Mouse (Mus musculus): ENCODE results near the gene Sspo. TPM values are rescaled to one million over a fixed set of nuclear protein-coding genes. Genes with fewer than 3 reads are reported as not detected.
"Not testable (repeated sequence)": the region's sequence is repeated elsewhere in the genome, so short reads cannot be mapped to it uniquely, and the experiment has no call there.

Sspo gene
- total RNA-seq, 2 experiments from 2014 or later: 0.14 to 0.55 TPM

DNA sequence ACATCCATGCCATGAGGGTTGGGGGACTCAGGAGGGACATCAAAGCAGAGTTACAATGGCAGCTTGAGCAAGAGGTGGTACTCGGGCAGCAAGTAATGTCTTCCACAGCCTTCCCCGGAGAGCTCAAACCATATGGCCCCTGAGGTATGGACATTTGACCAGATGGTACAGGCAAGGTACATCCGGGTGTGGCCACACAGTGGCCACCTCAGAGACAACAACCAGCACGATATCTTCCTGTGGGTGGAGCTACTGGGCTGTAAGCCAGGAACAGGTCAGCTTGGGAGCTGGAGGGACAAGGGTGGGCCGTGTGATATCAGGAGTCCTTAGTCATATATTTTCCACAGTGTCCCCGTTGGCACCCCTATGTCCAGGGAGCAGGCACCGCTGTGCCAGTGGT lies 19.5 kb downstream of the Sspo start:
- DNase-seq (ENCODE audit: low spot score): no peak
- intact Hi-C loops (cut with DNase I): no loop called here

DNA sequence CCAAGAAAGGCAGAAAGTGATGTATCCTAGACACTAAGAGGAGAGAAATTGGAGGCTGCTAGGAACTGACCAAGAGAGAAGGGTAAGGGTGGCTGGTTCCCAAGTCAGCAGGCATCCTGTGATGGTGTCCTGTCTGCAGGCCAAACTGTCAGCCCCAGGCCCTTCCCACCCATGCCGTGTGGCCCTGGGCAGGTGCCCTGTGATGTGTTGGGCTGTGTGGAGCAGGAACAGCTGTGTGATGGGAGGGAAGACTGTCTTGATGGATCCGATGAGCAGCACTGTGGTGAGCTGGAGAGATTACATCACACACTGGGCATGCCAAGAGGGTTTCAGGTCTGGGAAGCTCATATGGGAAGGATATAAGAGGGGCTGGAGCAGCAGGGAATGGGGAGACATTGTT lies 22.7 kb downstream of the Sspo start:
- intact Hi-C loops (cut with DNase I): no loop called here
- no peak for DNase-seq (ENCODE audit: low spot score)

DNA sequence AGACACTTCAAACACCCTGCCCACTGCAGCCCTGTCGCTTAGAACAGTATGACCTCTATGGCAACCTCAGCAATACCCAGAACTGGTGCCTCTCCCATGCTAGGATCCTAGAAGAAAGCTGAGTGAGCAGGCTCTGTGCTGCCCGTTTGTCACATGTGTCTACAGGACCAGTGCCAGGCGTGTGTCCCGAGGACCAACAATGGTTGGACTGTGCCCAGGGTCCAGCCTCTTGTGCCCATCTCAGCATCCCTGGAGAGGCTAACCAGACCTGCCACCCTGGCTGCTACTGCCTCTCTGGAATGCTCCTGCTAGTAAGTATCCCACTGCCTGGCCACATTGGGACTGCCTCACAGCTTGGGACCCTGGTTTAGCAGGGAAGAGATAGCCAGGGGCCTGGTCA lies 30.4 kb downstream of the Sspo start:
- DNase-seq (ENCODE audit: low spot score): no peak
- intact Hi-C loops (cut with DNase I): no loop called here

DNA sequence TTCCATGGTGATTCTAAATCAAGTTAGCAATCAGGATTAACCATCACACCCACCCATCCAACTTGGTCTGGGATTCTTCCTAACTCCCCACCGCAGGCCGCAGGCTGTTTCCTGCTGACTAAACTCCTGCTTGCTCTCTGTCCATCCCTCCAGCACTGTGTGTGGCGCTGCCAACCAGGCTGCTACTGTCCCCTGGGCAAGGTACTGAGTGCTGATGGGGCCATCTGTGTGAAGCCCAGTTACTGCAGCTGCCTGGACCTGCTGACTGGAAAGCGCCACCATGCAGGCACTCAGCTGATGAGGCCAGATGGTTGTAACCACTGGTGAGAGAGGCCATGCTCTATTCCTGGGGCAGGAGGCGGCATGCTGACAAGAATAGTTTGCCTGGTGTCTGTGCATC lies 34.5 kb downstream of the Sspo start:
- intact Hi-C loops (cut with DNase I): no loop called here

DNA sequence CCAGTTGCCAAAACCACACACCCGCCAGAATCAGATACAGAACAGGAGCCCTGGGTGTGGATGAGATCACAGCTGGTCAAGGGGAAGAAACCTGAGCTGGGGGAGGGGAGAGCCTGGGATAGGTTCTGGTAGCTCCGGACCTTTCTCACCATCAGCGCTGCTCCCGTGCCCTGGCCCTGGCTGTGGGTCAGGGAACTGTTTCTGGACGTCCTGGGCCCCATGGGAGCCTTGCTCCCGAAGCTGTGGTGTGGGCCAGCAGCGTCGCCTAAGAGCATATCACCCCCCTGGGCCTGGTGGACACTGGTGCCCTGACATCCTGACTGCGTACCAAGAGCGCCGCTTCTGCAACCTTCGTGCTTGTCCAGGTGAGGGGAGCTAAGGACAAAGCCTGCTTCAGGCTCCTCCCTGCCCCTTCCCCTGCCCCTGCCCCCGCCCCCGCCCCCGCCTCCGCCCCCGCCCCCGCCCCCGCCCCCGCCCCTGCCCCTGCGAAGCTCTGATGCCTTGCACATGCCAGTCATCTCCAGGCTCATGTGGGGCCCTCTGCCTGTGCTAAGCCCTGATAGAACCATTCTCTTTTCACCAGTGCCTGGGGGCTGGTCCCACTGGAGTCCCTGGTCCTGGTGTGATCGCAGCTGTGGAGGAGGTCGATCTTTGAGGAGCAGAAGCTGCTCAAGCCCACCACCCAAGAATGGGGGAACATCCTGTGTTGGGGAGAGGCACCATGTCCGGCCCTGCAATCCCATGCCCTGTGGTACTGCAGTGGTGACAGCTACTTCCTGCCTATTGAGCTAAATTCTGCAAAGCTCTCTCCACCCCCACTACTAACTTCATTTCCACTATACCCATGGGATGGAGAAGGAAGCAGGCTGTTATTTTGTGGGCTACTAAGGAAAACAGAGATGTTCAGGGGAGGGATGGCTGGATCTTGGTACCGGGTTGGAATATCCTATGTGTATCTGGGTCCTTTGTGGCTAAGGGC lies 40.0 kb downstream of the Sspo start:
- no peak for DNase-seq (ENCODE audit: low spot score)
- intact Hi-C loops (cut with DNase I): no loop called here

More for the DNA sequence above, 34.5 kb downstream of the Sspo start:
- no peak for DNase-seq (ENCODE audit: low spot score)

DNA sequence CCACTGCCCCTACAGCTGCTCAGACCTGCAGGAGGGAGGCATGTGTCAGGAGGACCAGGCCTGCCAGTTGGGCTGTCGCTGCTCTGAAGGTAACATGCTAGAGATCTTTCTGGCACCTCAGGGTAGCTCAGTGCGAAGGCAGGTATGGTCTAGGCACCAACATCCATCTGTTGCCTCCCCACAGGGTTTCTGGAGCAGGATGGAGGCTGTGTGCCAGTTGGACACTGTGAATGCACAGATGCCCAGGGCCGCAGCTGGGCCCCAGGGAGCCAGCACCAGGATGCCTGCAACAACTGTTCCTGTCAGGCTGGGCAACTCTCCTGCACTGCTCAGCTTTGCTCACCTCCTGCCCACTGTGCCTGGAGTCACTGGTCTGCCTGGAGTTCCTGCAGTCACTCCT lies 41.7 kb downstream of the Sspo start:
- no peak for DNase-seq (ENCODE audit: low spot score)
- intact Hi-C loops (cut with DNase I): no loop called here

DNA sequence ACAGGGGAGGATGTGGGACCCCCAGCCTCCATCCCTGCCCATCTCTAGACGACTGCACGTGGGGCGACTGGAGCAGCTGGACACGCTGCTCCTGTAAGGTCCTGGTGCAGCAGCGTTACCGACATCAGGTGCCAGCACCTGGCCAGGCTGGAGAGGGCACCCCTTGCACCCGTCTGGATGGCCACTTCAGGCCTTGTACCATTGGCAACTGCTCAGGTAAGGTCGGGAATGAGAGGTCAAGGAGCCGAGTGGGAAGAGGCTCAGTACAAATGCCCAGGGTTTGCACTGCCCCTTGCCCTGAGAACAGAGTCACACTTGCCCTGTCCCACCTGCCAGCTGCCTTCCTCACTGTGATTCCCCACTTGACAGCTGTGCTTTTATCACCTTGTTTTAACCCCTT lies 43.3 kb downstream of the Sspo start:
- intact Hi-C loops (cut with DNase I): no loop called here
- no peak for DNase-seq (ENCODE audit: low spot score)

DNA sequence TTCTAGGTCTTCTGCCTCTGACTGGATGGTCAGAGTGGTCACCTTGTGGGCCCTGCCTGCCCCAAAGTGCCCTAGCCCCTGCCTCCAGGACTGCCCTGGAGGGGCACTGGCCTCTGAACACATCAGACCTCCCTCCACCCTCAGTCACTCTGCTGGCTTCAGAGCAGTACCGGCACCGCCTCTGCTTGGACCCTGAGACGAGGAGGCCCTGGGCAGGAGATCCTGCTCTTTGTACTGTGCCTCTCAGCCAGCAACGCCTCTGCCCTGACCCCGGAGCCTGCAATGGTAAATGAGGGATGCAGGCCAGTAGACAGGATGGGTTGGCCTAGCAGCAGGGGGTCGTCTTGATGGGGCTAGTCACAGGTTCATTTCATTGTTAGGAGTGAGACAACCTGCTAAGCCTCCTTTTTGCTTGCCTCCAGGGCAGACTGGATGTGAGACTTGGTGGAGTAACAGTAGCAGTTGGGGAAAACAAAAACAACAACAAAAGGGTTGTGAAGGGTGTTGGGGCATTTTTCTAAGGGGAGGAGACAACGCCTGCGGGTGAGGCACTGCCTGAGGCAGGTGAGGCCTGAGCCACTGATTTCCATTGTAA lies 45.2 kb downstream of the Sspo start:
- no peak for DNase-seq (ENCODE audit: low spot score)
- intact Hi-C loops (cut with DNase I): no loop called here

DNA sequence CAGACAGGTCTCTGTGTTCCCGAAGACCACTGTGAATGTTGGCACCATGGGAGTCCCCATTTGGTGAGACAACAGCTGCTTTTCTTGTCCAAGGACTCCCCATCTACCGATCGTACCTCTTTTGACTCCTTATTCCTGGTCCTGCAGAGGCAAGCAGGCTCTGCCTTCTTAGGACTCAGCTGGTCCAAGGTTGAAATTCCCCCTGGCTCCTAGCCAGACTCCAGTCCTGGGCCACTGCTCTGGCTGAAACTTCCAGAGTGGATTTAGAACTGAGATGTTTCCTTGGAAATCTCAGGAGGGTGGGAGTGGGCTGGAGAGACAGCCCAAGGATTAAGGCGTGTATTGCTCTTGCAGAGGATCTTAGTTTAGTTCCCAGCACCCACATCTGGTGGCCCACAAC lies 49.5 kb downstream of the Sspo start:
- intact Hi-C loops (cut with DNase I): no loop called here
- no peak for DNase-seq (ENCODE audit: low spot score)

DNA sequence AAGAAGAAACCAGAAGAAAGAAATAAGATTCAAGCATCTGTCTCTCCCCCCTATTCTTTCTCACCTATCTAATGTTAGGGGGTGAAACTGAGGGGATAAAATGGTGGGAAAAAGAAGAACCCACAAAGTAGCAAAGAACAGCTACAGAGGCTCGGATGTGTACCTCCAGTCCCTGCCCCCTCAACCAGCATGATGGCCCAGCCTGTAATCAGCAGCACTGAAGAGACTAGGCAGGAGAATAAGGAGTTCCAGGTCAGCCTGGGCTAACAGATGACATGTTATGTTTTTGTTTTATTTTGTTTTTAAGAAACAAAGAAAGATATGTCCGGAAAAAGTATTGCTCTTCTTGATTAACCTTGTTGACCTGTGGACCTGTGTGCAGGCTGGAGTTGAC lies 55.8 kb downstream of the Sspo start:
- DNase-seq (ENCODE audit: low spot score): no peak
- intact Hi-C loops (cut with DNase I): no loop called here

DNA sequence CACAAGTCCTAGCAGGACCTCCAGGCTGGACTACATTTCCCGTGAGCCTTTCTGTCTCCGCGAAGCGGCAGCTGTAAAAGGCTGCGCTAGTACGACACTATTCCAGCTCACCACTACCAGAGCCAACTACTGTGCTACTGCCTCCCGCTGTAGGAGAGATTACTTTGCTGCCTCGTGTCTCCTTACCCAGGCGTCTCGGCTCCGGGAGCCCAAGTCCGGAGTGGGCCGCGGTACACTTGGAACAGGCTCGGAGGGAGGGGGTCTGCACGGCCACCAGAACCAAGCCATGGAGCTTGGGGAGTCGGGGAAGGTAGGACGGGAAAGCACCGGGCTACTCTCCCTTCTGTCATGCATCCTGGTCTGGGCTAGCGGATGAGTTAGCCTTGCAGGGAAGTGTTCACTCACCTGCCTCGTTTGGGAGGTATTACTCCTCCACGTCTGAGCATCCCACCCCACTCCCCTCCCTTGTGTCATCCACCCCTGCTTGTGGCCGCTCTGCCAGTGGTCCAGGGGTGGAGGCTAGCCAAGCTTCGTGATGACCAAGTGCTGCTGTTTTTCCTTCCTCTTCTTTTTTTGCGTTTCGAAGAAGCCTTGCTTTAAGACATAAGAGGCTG lies 56.3 kb downstream of the Sspo start:
- peak; percentile 74 for DNase-seq (ENCODE audit: low spot score)
- intact Hi-C loops (cut with DNase I): no loop called here

DNA sequence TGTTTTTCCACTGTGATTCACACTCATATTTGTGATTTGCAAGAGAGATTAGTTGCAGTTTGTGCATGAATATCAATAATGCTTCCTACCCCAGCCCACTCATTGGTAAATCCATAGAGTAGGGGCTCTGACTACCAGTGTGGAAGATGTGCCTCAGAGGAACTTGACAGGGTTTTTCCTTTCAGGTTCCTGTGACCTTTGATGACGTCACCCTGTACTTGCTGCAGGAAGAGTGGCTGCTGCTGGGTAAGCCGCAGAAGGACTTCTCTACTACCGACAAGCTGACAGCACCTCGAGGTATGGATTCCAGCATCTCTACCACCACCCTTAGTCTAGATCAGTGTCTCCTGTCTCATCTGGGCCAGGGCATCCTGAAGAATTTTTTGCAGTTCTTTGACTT lies 60.1 kb downstream of the Sspo start:
- intact Hi-C loops (cut with DNase I): no loop called here
- no peak for DNase-seq (ENCODE audit: low spot score)

DNA sequence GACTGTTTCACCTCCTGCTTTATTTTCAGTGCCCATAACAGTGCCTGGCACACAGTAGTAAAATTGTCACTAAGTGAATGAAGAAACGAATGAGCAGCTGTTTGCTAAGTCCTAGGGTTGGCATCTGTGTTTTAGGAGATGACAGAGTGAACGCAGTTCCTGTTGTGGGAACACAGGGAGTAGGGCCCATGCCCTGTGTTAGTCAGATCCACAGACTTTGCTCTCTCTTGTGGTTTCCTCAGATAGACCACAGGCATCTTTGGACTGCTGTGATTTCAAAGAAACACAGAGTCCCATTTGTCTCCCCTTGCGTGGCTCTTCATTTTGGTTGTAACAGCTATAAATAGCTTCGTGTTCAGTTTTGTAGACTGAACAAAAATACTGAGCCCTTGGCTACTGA lies 62.4 kb downstream of the Sspo start:
- no peak for DNase-seq (ENCODE audit: low spot score)
- intact Hi-C loops (cut with DNase I): no loop called here

DNA sequence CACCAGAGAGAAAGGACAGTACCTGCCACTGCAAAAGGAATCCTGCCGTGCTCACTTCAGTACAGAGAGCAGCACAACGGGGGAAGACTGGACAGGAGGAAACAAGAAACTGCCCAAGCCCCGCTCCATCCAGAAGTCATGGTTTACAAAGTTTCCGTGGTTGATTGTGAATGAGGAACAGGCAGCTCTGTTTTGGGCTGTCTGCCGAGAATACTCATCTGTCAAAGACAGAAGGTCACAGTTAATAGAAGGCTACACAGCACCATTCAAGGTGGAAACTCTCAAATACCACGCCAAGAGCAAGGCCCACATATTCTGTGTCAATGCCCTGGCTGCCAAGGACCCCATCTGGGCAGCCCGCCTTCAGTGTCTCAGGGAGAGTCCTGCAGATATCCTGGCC lies 63.8 kb downstream of the Sspo start:
- intact Hi-C loops (cut with DNase I): no loop called here
- DNase-seq (ENCODE audit: low spot score): no peak

DNA sequence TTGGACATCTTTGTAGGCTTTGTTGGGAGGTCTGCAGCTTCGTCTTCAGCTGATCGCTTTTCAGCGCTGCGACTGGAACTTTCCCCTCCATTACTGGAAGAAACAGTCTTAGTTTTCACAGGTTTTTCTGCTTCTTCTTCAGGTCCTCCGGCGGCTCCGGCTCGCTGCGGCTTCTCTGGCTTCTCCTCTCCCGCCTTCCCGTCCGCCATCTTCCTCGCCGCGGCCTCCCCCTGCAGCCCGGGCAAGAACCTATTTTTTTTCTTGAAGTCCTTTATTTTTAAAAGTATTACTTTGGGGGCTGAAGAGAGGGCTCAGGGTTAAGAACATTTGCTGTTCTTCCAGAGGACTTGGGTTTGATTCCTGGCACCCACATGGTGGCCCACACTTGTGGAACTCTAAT lies 76.9 kb downstream of the Sspo start:
- DNase-seq (ENCODE audit: low spot score); intact Hi-C loops (cut with DNase I): not testable (repeated sequence)

DNA sequence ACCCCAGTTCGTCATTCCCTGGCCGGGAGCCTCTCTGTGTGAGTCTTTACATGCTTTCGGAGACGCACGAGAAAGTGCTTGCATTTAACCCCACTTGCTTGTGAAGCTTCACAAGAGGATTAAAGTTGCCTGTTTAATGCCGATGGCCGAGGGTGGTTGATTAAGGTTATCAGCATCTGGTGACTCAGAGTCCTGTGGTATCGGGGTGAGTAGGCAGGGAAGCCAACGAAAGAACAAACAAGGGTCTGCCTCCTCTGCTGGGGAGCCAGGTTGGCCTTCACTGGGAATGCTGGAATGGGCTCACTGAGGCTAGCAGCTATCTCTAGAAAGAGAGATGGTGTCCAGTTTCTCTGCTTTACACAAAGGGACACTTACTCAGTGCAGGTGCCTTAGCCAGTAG lies 79.9 kb downstream of the Sspo start:
- no peak for DNase-seq (ENCODE audit: low spot score)
- intact Hi-C loops (cut with DNase I): no loop called here

DNA sequence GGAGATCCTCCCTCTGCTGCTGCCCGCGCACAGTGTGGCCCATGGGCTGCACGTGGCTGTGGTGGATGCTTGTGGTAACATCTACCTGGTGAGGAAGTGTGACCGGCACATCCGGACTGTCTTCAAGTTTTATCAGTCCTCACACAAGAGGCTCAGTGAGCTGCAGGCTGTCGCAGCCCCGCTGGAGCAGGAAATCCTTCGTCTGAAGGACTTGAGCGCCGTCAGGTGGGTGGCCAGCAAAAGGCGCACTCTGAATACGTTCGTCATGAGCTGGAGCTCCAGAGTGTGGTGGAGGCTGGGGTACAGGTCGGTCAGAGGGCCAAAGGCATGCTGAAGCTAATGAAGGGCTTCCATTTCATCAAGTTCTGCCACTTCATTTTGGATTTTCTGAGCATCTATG lies 81.2 kb downstream of the Sspo start:
- intact Hi-C loops (cut with DNase I): no loop called here
- no peak for DNase-seq (ENCODE audit: low spot score)

DNA sequence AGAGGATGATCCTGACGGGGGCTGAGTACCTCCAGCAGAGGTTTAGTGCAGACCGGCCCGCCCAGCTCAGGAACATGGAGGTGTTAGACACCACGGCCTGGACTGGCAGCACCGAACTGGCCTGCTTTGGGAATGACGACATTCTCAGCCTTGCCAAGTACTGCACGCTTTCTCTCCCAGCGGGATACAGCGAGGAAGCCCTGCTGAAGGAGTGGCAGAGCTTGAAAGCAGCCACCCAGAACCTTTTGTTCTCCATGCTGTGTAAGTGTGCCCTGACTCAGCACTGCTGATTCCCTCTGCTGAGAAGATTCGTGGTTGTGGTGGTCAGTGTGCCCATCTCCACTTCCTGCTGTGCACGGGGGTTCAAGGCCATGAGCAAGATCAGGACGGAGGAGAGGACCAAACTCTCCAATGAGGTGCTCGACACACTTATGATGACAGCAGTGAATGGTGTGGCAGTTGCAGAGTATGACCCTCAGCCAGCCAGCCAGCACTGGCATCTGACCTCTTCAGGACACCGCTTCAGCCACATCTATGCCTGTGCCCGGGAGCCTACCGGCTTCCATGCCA lies 81.9 kb downstream of the Sspo start:
- no peak for DNase-seq (ENCODE audit: low spot score)
- intact Hi-C loops (cut with DNase I): no loop called here

DNA sequence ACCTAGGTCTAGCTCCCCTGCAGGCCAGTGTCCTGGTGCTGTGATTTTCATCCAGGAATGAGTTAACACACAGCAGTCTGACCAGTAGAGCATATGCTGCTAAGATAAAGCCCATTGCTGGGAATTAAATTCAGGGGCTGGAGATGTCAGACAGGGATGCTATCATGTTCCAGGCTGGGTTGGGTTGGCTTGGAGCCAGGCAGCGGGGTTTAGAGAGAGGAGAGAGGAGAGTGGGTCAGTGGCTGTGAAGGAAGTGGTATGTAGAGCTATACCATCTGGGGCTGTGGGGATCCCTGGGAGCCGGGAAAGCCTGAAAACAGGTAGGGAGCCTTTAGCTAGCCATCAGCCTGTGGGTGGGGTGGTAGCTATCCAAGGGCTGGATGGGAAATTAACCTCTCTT lies 82.8 kb downstream of the Sspo start:
- intact Hi-C loops (cut with DNase I): no loop called here
- no peak for DNase-seq (ENCODE audit: low spot score)

DNA sequence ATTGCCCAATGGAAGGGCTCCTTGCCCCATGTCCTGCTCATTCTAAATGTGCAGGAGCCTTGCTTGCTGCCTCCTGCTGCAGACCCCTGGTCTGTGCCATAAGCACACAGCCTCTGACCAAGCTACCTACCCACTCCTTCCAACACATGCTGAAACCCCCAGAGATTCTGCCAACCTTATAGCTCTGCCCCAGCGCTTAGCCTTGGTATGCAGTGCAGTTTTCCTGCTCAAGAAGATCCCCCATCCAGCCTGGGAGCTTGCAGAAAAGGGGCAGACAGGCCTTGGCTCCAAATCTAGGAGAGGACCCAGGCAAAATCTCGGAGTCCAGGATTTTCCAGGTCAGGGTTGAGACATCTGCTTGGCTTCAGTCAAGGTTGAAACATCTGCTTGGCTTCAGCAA lies 85.4 kb downstream of the Sspo start:
- intact Hi-C loops (cut with DNase I): no loop called here
- no peak for DNase-seq (ENCODE audit: low spot score)

DNA sequence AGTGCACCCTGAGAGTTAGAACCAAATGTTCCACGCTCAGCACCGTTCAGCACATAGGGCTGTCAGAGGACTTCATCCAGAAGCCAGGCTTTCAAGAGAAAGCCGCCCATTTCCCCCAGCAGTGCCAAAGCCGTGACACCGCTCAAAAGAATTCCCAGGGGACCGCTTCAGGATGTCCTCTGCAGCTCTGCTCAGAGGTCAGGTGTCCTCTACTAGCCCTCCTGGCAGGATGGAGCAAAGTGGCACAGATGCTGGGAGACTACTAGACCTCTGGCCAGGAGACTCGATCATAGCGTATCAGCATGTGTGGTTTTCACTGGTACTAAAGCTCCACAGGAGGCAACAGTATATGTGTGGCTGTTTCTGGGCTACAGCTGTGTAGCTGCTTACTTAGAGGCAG lies 86.9 kb downstream of the Sspo start:
- no peak for DNase-seq (ENCODE audit: low spot score)
- intact Hi-C loops (cut with DNase I): loop anchor here (5.0 kb wide), 1 partner anchor 237 kb away; the partner anchor contains the start of gene Gimap3

All from heart, postnatal 25 days (tissue).